Mouse (Mus musculus): Measurements from ENCODE around the gene Ces4a.

GRCm38 (mm10) chr8:105142395-105142794 is 10.8 kb downstream of the Ces4a start:
- no peak for TF ChIP-seq POLR2A (IDR thresholded peaks at IDR 0.05; ENCODE audit: borderline replicate concordance, insufficient read depth, low read length)
- TF ChIP-seq CTCF (IDR thresholded peaks at IDR 0.05; ENCODE audit: borderline replicate concordance, insufficient read depth, low read depth, low read length), result no peak
